Comparison of ENCODE assay signal across 22 mouse cellular contexts in the genomic region with DNA sequence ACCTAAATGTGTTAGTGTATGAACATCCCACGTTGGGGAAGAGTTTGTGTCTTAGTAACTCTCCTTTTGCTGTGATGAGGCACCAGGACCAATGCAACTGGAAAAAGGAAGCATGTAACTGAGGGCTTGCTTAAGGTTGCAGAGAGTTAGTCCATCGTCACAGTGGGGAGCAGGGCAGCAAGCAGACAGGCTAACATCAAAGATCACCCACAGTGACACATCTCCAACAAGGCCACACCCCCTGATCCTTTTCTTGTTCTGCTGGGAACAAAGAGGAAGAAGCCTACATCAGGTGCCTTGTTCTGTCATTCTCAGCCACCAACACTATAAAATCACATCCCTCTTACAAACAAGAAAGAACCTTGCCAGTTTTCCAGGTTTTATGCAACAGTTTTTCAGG.
"Had no signal": no experiment of that assay in that cellular context is flagged by ENCODE, and none has a peak within 500 bp of the region (broad histone marks: within the 10 kb centered on the region; RNA-seq: fewer than 3 reads in every experiment).

No protein-coding gene starts in this region.

- DNase-seq: kidney, adult 18-20 months; kidney, adult 9 months; kidney, postnatal 14 days; kidney, postnatal 4 days; left cerebral cortex, postnatal 4 days; liver, postnatal 0 days; lung, embryonic 14.5 days; lung, postnatal 10 days; lung, postnatal 4 days; thymus, adult 2 months; thymus, postnatal 14 days; thymus, postnatal 4 days had no signal

- ATAC-seq: liver, postnatal 0 days; midbrain, embryonic 13.5 days; midbrain, embryonic 16.5 days had no signal

- H3K4me2 ChIP-seq: limb, embryonic 12.5 days; limb, embryonic 15.5 days; liver, embryonic 11.5 days; lung, embryonic 14.5 days; midbrain, embryonic 13.5 days; neural tube, embryonic 13.5 days had no signal

- H3K9ac ChIP-seq: limb, embryonic 12.5 days; limb, embryonic 15.5 days; liver, embryonic 14.5 days; liver, postnatal 0 days; lung, embryonic 14.5 days; midbrain, embryonic 13.5 days; neural tube, embryonic 13.5 days had no signal

- H3K27me3 ChIP-seq: limb, embryonic 12.5 days; limb, embryonic 15.5 days; megakaryocyte, embryonic 14.5 days; midbrain, embryonic 13.5 days; neural tube, embryonic 13.5 days had no signal

- H3K27ac ChIP-seq: limb, embryonic 12.5 days; limb, embryonic 15.5 days; liver, embryonic 14.5 days; midbrain, embryonic 10.5 days; midbrain, embryonic 13.5 days; neural tube, embryonic 13.5 days; stomach, postnatal 0 days had no signal

- H3K9me3 ChIP-seq: limb, embryonic 12.5 days; limb, embryonic 15.5 days; midbrain, embryonic 10.5 days; midbrain, embryonic 13.5 days; neural tube, embryonic 13.5 days had no signal

- H3K4me3 ChIP-seq: limb, embryonic 12.5 days; limb, embryonic 15.5 days; megakaryocyte, embryonic 14.5 days; midbrain, embryonic 10.5 days; midbrain, embryonic 13.5 days; neural tube, embryonic 13.5 days had no signal

- H3K4me1 ChIP-seq: limb, embryonic 12.5 days; limb, embryonic 15.5 days; megakaryocyte, embryonic 14.5 days; midbrain, embryonic 13.5 days; neural tube, embryonic 13.5 days had no signal
